Mouse (Mus musculus) regulatory T cell (primary cell): ENCODE measurements around the gene Osgep.
"Not testable (repeated sequence)": the region's sequence is repeated elsewhere in the genome, so short reads cannot be mapped to it uniquely, and the experiment has no call there.

ENCODE experiments used
- in situ Hi-C: fragments of 300-600 bp; cut with MboI, MseI; formaldehyde crosslinking; loops from one replicate; pipeline ENCODE4 v1.15.1; 2025; ENCODE audit warnings: high pct_unique_total_duplicates

Gene Osgep

DNA sequence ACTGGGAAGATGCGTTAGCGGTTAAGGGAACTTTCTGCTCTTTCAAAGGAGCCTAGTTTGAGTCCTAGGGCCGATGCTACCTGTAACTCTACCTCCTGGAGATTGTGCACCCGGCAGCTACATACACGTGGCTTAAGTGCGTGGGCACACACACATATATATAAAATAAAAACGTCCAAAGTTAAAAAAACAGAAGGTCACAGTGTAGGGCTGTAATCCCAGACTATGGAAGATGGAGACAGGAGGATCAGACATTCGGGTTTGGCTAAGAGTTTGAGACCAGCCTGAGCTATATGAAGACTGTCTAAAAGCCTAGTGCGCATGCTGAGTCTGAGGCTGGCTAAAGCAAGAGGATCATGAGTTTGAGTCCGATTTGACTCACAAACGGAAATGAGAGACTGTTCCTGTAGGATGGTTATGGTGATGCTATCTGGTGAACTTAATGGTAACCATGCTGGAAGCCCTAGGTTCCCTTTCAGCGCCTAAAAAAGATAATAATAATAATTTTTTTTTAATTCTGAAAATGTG is 6.9 kb upstream of the Osgep start:
- in situ Hi-C loops, result no loop called here

DNA sequence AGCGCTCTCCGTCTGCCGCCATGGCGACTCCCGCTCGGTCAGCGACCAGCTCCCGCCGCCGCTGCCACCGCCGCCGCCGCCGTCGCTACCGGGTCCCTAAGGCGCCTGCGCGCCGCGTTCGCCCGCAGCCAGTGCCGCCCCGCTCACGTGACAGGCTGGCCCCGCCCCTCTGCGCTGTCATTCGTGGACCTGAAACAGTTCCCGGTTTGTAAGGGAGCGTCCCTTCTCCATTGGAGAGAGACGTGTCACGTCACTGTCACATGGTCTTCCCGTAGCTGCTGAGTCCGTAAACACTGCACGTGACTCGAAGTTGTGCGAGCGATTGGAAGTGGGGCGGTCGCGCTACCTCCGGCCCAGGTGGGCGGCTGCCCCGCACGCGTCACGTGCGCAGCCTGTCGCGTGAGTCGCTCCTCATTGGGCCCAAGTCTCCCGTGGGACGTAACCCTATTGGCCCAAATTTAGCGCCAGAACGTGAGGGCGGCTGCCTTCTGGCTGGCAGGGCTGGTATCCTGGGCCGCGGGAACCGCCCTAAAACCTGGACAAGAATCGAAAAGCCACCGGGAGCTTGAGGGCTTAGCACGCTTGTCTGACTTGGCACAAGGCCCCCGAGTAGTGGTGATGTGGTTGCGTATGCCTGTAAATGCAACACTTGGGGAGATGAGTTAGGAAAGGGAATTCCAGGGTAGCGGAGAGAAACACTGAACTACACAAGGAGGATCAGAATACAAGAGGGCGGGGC is 6.2 kb upstream of the Osgep start, which contains the start of the genes Pip4p1 and Pnp:
Gene Pip4p1, minus strand, starts transcription at position 103 of the 739 bp plus-strand sequence.
Gene Pnp, plus strand, starts transcription at position 329 of the 739 bp plus-strand sequence.
- in situ Hi-C loops, result no loop called here

DNA sequence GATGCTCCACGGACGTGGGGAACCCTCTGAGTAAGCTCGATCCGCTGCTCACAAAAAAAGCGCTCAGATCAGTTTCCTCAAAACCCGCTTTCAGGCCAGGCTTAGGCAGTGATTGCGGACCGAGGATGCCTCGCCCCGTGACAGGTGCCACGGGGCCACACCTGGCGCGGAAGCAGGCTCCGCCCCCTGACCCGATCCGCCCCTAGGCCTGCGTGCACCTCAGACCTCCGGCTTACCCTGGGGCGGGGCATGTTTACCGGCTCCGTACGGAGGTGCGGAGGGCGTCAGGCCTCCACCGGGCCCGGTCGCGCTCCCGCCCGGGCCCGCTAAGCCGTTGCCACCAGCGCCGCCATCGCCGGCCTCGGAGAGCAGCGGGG is 5.7 kb upstream of the Osgep start:
- in situ Hi-C loops, result no loop called here

DNA sequence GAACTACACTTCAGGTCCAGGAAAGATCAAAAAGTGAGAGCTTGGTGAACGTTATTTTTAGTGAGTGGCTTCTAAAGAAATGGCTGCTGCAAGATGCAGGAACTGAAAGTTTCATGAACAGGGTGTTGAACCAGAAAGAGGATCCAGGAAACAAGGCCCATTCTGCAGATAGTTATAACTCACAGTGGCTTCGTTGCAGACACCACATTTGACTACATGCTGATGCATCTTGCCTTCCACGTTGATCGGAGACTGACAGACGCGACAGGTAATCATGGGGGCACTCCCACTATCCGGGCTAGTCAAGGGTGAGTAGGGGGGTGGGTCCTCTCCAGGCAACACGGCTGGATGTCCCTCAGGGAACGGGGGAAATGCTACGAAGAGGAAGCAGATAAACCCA is 5.3 kb upstream of the Osgep start:
- in situ Hi-C loops, result loop anchor here (5.0 kb wide), 1 partner anchor 137 kb away; no protein-coding TSS in a partner anchor

DNA sequence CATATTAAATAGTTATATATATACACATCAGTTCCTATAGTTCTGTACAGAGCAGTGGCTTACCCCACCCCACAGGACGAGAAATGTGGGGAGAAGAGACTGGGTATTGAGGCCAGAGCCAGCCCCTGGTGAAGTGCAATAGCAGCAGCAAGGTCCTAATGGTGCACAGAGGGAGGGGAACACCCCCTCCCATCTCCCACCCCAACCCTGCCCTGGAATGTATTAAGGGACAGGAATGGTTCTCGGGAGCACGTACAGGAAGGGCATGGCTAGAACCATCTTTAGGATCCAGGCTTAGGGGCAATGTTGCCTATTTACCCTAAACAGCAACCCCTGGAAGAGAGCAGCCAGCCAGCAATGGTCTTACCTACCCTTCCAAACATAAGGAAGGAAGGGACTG is 2.7 kb upstream of the Osgep start:
- in situ Hi-C loops, result loop anchor here (5.0 kb wide), 1 partner anchor 140 kb away; no protein-coding TSS in a partner anchor

DNA sequence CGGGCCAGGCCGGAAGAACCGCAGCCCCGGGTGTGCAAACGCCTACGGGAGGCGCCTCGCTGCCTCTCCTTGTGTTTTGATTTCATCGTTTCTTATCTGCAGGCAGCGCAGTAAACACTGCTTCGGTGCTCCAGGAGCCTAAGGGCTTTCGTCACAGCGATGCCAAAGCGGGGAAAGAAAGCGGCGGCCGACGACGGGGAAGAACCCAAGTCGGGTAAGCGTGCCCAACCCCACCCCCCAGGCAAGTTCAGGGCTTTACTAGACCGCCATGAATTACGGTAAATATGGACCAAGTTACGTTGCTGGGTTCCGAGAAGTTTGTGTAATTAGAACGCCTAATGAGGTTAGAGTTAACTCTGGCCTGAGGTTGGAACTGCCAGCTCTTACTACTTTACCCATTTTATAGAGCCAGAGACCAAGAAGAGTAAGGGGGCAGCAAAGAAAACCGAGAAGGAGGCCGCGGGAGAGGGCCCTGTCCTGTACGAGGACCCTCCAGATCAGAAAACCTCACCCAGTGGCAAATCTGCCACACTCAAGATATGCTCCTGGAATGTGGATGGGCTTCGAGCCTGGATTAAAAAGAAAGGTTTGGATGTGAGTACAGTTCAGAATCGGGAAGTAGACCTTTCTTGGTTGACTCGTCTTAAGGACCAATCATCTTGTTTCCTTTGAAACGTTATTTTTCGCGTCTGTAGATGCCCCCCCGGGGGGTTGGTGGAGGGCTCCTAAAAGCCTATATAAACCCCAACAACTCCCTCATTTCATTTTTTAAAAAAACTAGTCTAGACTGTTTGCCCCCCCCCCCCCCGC is 623 bp upstream of the Osgep start:
- in situ Hi-C loops, result loop anchor here (5.0 kb wide), 1 partner anchor 142 kb away; no protein-coding TSS in a partner anchor

DNA sequence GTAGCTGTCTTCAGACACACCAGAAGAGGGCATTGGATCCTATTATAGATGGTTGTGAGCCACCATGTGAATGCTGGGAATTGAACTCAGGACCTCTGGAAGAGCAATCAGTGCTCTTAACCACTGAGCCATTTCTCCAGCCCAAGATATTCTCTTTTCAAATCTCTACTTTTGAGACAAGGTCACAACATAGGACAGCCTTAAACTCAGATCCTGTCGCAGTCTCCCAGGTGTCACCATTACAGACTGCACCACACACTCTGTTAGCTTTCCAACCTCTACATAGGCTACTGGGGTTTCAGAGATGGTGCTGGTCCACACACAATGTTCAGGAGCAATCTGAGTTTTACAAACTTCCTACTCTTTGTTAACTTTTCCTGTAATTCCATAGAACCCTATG is 1.3 kb downstream of the Osgep start:
- in situ Hi-C loops, result loop anchor here (5.0 kb wide), 2 partner anchors 56 to 116 kb away; partner anchors contain the start of genes Ccnb1ip1 and Parp2

DNA sequence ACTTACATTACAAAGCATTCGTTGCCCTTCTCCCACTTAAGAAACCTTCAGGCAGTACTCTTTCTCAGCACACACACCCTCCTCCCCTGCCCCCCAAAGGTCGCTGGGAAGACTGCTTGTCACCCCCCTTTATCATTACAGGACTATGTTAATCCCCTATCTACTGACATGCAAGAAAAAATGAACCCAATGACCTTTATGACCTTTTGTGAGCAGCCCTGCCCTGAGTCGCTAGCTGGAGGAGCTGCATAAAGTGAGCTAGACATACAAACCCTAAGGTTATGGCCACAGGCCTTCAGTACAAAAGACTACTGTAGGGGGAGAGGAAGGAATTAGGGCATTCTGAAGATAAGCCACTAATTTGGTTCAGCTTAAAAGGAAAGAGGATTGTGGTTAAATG is 13.3 kb downstream of the Osgep start:
- in situ Hi-C loops, result no loop called here

DNA sequence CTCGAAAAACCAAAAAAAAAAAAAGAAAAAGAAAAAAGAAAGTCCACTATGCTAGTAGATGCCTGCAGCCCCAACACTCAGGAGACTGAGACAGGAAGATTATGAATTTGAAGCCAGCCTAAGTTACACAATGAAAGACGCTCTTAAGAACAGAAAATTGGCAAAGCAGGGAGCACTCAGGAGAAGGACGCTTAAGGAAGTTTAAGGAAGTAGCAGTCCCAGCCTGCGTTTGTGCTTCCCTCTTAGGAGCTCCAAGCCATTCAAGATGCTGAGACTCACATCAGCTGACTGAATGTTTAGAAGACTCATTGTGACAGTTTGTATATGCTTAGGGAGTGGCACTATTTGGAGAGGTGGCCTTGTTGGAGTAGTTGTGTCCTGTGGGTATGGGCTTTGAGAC is 16.6 kb downstream of the Osgep start:
- in situ Hi-C loops, result no loop called here

DNA sequence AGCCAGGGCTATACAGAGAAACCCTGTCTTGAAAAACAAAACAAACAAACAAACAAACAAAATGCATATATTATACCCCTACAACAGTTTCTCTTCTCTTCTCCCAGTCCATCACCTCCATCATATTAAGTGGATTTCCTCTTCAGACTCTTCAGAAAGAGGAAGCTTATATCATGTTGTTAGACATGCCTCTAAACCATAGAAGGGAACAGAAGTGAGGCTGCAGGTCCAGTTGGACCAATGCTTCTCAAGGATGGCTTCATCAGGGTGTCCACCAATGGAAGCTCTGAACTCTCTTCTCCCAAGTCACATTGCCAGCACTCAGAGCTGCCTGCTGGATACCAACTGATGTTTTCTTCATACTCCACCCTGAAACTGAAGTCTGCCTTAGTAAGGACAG is 19.4 kb downstream of the Osgep start:
- in situ Hi-C loops, result not testable (repeated sequence)

DNA sequence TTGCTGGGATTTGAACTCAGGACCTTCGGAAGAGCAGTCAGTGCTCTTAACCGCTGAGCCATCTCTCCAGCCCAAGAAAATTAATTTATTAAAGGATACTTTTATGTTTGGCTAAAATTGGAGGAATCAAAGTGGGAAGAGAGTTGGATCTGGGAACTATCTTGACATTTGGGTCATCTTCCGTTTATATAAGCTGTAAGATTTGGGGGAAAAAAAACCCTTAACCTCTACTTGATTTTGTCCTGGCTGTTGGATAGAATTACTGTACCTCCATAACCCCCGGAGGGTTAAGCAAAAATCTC is 19.9 kb downstream of the Osgep start:
- in situ Hi-C loops, result no loop called here

DNA sequence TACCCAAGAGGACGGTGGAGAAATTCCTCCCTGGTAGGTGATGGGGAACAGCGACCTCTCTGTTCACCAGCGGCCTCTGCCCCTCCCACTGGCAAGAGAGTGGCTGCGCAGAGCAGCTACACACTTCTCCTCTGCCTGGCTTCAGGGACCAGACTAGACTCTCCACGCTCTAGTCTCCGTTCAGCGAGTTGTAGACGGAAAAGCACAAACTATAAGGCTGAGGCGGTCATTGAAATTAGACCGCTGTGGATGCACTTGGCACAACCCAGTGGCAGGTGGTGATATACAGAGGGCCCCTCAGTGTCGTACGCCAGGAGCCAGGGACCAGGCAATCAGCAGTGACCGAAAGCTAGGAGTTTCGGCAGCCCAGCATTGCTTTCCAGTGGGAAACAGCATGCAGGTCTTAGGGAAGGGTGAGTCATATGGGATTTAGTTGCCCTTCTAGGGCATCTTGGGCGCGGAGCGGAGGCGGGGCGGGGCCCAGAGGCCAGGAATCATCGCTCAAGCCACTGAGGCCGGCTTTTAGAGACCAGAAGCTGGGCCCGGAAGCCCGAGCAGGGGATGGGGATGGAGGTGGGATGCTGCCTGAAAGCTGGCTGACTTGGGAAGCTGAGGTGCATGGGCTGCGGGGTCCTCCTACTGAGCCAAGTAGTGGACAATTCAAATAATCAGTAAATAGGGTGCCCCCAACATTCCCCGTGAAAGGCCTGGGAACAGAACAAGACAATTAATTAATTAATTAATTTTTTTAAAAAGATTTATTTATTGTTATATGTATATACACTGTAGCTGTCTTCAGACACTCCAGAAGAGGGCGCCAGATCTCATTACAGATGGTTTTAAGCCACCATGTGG is 20.5 kb downstream of the Osgep start:
- in situ Hi-C loops, result no loop called here

DNA sequence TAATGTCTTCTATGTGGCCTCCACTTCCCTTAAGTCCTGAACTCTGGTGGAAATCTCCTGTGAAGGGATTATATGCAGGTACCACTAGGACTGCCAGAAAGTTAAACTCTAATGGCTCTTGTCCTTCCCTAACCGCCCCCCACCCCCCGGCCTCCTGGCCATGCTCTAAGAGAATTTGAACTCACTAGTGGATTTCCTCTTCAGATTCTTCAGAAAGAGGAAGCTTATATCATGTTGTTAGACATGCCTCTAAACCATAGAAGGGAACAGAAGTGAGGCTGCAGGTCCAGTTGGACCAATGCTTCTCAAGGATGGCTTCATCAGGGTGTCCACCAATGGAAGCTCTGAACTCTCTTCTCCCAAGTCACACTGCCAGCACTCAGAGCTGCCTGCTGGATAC is 26.7 kb downstream of the Osgep start:
- in situ Hi-C loops, result not testable (repeated sequence)

DNA sequence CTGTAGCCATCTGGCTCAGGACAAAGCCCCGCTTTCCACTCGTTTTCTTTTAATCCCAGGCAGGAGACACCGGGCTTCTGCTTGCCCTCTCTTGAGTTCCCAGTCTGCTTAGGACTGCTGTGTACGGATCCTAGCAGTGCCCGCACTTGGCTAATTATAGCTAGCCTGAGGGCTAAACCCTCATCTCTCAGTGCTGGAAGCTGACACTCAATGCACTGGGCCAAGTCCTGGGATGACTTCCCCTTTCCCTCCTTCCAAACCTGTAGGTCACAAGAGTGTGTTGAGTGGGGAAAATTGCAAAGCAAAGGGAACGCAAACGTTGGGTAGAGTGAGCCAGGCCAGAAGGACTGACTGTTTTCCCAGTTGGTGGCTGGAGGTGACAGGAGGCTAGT is 27.3 kb downstream of the Osgep start, which contains the start of gene Klhl33:
Gene Klhl33, minus strand, starts transcription at position 134 of the 392 bp plus-strand sequence.
- in situ Hi-C loops, result no loop called here

DNA sequence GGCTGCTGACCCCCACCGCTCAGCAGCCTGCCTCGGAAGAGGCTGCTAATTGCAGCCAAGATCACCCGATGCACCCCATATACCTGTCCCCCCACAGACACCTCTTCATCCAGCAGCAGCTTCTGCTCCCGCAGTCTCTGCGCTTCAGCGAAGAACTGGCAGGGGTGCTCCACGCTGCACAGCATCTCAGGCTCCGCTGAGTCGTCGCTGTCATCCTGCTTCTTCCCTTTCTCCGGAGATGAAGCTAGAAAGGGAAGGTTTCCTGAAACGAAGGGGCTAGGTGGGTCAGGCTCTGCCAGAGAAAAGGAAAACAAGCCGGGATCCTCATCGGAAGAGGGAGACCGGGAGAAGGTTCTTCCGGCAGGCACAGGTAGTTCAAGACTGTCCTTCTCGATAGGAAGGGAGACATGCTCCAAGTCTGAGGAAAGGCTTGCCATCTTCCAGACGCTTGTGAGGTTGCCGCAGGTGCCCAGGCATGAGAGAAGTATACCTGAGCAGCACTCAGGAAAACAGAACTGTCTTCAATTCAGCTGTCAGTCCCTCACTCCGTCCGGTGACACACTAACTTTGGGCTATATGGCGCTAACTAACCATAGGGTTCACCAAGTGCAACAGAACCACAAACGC is 27.8 kb downstream of the Osgep start:
- in situ Hi-C loops, result no loop called here

DNA sequence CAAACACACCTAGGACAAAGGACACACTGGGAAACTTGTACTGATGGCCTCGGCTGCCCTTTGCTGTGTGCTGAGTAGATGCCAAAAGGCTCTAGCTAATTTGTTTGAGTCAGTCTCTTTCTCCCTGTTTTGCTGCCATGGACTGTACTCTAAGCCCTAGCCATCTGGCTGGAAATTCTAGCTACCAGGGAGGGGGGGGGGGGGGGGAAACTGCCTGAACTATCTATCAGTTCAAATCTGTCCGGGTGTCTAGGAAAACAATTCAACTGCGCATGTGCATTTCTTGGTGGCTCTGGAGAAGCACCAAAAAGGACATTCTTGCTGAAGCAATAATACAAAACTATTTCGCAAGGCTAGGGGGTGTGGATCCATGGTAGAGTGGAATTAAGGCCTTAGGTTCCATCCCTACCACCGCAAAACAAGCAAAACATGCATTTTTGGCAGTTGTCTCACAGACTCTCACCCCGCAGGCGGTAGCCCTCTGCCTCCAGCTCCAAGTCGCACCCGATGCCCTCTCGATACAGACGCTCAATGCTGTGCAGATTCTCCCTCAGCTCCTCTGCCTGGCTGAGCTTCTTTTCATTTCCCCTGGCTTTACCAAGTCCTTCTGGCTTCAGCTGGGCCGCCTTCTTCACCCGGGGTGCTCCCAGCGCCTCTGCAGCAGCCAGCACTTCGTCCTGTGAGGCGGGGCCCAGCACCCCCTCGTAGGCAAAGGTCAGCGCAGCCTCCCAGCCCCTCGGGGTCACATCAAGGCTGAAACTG is 28.5 kb downstream of the Osgep start:
- in situ Hi-C loops, result no loop called here

DNA sequence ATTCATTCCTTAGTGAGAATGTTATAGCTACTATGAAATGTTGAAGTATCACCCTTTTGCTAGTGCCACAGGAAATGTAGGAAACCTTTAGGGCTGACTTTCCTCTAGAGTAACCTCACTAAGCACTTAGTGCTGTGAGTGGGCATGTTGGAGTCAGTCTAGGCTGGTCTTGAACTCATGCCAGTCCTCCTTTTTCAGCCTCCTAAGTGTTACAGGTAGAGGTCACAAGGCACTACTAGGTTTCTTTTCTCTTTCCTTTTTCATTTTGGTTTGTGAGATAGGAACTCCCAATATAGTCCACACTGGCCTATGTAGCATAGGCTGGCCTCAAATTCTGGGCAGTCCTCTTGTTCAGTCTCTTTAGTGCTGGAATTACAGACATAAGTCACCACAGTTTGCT is 29.3 kb downstream of the Osgep start:
- in situ Hi-C loops, result no loop called here

DNA sequence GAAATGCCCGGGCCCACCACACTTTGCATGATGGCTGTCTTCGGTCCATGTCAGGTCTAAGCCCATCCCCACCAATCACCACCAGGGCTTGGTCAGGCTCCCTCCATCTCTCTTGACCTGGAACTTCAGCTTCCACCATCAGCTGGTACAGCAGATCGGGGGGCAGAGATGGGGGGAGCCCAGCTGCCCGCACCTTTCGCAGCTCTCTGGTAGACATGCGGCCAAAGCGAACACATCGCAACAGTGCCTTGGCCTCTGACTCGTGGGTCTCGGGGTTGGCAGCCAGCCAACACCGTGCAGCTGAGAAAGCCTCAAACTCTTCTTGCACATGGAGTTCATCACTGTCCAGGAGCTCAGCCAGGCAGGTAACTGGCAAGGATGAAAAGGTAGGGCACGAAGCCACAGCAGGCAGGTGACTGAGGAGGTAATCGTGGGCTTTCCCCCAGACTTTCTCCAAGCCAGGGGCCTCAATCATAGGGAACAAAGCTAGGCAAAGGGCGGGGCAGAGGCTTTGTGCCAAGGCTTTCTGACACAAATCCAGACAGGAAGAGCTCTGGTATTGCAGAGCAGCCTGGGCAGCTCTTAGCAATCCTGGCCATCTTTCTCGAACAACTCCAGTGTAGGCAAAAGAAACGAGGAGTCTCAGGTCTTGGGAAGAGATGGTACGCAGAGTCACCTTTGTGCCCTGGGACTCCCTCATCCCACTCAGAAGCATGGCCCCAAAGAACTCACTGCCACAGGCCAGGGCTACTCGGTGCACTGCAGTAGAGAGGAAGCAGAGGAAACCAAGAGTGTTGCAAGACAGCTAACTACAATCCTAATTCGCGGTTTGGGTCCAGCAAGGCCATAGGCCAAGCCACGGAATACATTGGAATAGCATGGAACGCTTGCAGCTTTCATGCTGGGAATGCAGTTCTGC is 31.9 kb downstream of the Osgep start:
- in situ Hi-C loops, result no loop called here

DNA sequence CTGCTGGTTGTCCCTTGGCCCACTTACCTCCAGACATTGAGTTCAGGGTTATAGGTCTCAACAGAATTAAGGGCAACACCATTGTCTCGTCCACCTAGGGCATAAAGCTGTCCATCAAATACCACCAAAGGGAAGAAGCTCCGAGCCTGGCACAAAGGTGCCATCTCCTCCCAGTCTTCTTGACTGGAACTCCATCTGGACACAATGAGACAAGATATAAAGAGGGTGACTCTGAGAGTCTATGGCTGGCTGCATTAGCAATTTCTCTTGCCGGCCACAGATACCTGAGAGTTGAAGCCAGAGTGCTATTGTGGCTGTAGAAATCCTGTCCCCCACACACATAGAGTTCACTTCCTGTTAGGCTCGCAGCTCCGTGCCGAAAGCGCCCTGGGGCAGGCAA is 32.6 kb downstream of the Osgep start:
- in situ Hi-C loops, result no loop called here
